Mouse (Mus musculus): ENCODE results near the gene Ttll11.

The Ttll11 gene

GRCm38 (mm10) chr2:35785877-35786276, 193.8 kb downstream of the Ttll11 start:
- no peak for DNase-seq (ENCODE audit: extremely low read depth, insufficient read length, low spot score)

GRCm38 (mm10) chr2:35783368-35783767, 196.3 kb downstream of the Ttll11 start:
- no peak for DNase-seq (ENCODE audit: extremely low read depth, insufficient read length, low spot score)

GRCm38 (mm10) chr2:35779266-35779665, 200.4 kb downstream of the Ttll11 start:
- DNase-seq (ENCODE audit: extremely low read depth, insufficient read length, low spot score): no peak

- DNase-seq (ENCODE audit: extremely low read depth, insufficient read length, low spot score): no peak
Observed at GRCm38 (mm10) chr2:35776935-35777334, 202.8 kb downstream of the Ttll11 start.

GRCm38 (mm10) chr2:35775651-35776055, 204.1 kb downstream of the Ttll11 start:
- DNase-seq (ENCODE audit: extremely low read depth, insufficient read length, low spot score): no peak

- DNase-seq (ENCODE audit: extremely low read depth, insufficient read length, low spot score): no peak
Observed at GRCm38 (mm10) chr2:35770541-35770940, 209.2 kb downstream of the Ttll11 start.

GRCm38 (mm10) chr2:35769398-35769797, 210.3 kb downstream of the Ttll11 start:
- DNase-seq (ENCODE audit: extremely low read depth, insufficient read length, low spot score): no peak

GRCm38 (mm10) chr2:35768538-35769238, 211.0 kb downstream of the Ttll11 start:
- no peak for DNase-seq (ENCODE audit: extremely low read depth, insufficient read length, low spot score)

- no peak for DNase-seq (ENCODE audit: extremely low read depth, insufficient read length, low spot score)
Observed at GRCm38 (mm10) chr2:35767834-35768537, 211.7 kb downstream of the Ttll11 start.

GRCm38 (mm10) chr2:35764328-35764727, 215.4 kb downstream of the Ttll11 start:
- DNase-seq (ENCODE audit: extremely low read depth, insufficient read length, low spot score): no peak

- no peak for DNase-seq (ENCODE audit: extremely low read depth, insufficient read length, low spot score)
Observed at GRCm38 (mm10) chr2:35763818-35764217, 215.9 kb downstream of the Ttll11 start.

- no peak for DNase-seq (ENCODE audit: extremely low read depth, insufficient read length, low spot score)
Observed at GRCm38 (mm10) chr2:35761458-35761857, 218.3 kb downstream of the Ttll11 start.

GRCm38 (mm10) chr2:35760867-35761266, 218.8 kb downstream of the Ttll11 start:
- no peak for DNase-seq (ENCODE audit: extremely low read depth, insufficient read length, low spot score)

- DNase-seq (ENCODE audit: extremely low read depth, insufficient read length, low spot score): no peak
Observed at GRCm38 (mm10) chr2:35760352-35760751, 219.4 kb downstream of the Ttll11 start.

GRCm38 (mm10) chr2:35756467-35756866, 223.2 kb downstream of the Ttll11 start:
- DNase-seq (ENCODE audit: extremely low read depth, insufficient read length, low spot score): no peak

GRCm38 (mm10) chr2:35751781-35752505, 227.8 kb downstream of the Ttll11 start:
- no peak for DNase-seq (ENCODE audit: extremely low read depth, insufficient read length, low spot score)

GRCm38 (mm10) chr2:35750533-35751141, 229.1 kb downstream of the Ttll11 start:
- DNase-seq (ENCODE audit: extremely low read depth, insufficient read length, low spot score): no peak

GRCm38 (mm10) chr2:35747371-35748035, 232.2 kb downstream of the Ttll11 start:
- DNase-seq (ENCODE audit: extremely low read depth, insufficient read length, low spot score): no peak

- DNase-seq (ENCODE audit: extremely low read depth, insufficient read length, low spot score): no peak
Observed at GRCm38 (mm10) chr2:35746638-35747037, 233.1 kb downstream of the Ttll11 start.

- no peak for DNase-seq (ENCODE audit: extremely low read depth, insufficient read length, low spot score)
Observed at GRCm38 (mm10) chr2:35745876-35746275, 233.8 kb downstream of the Ttll11 start.

All from 3134 (cell line).